Mouse (Mus musculus) midbrain, postnatal 0 days (tissue): ENCODE data around the gene Uchl3. TPM values are rescaled to one million over a fixed set of nuclear protein-coding genes. Genes with fewer than 3 reads are reported as not detected.

ENCODE experiments used
- ATAC-seq: fragments of 200-750 bp; cut with Nextera tagmentation; 2 replicates; pipeline ENCODE4 v1.8.0; 2017; ENCODE audit warnings: moderate number of reproducible peaks, mild to moderate bottlenecking, moderate TSS enrichment, moderate library complexity; ENCODE audit not compliant: low FRiP score
- DNase-seq: peaks from one replicate; pipeline ENCODE4 v3.0.0-alpha.2; 2015; ENCODE audit warnings: low spot score
- H3K27ac ChIP-seq: fragments of 300-500 bp; sonication (generic); 2 replicates; pipeline ENCODE4 v1.5.1; 2014; ENCODE audit warnings: low read depth, mild to moderate bottlenecking, low read length, mixed read lengths
- H3K27me3 ChIP-seq: fragments of 300-500 bp; sonication (generic); 2 replicates; pipeline ENCODE4 v1.6.1; 2014; ENCODE audit warnings: low read length, control low read depth, mixed read lengths; ENCODE audit not compliant: insufficient read depth
- H3K36me3 ChIP-seq: fragments of 300-500 bp; sonication (generic); 2 replicates; pipeline ENCODE4 v1.6.1; 2014; ENCODE audit warnings: low read length, control low read depth, mixed read lengths; ENCODE audit not compliant: insufficient read depth
- H3K4me1 ChIP-seq: fragments of 300-500 bp; sonication (generic); 2 replicates; pipeline ENCODE4 v1.6.1; 2014; ENCODE audit warnings: mild to moderate bottlenecking, control low read depth, antibody characterized with exemption, low read length, mixed read lengths; ENCODE audit not compliant: insufficient read depth
- H3K4me2 ChIP-seq: fragments of 300-500 bp; sonication (generic); 2 replicates; pipeline ENCODE4 v1.6.1; 2014; ENCODE audit warnings: low read depth, mild to moderate bottlenecking, low read length, mixed read lengths; ENCODE audit not compliant: poor library complexity, severe bottlenecking
- H3K4me3 ChIP-seq: fragments of 300-500 bp; sonication (generic); 2 replicates; pipeline ENCODE4 v1.5.1; 2014; ENCODE audit warnings: low read depth, mild to moderate bottlenecking, low read length, moderate library complexity
- H3K9ac ChIP-seq: fragments of 300-500 bp; sonication (generic); replicated peaks from 2 replicates; pipeline ENCODE4 v1.6.1; 2014; ENCODE audit warnings: mild to moderate bottlenecking, low read length, moderate library complexity, mixed read lengths; ENCODE audit not compliant: poor library complexity, severe bottlenecking
- H3K9me3 ChIP-seq: fragments of 300-500 bp; sonication (generic); 2 replicates; pipeline ENCODE4 v1.6.1; 2016; ENCODE audit warnings: low read length, control low read depth
- CTCF ChIP-seq: IDR thresholded peaks from 2 replicates; pipeline ENCODE4 v1.5.1; 2016; ENCODE audit warnings: antibody characterized with exemption, mild to moderate bottlenecking
- WGBS: fragments of 180-500 bp; shearing (Covaris S2); extraction: QIAGEN DNeasy Blood & Tissue Kit; methylation state at CpG from one replicate; pipeline ENCODE4 v1.1.7; 2014; 5-methylcytosine and 5-hydroxymethylcytosine counted together
- polyA plus RNA-seq: library from polyadenylated mRNA; unstranded; fragments of >200 nt; fragmentation: Nextera tagmentation; extraction: Ambion mirVana; gene quantifications from 2 replicates; pipeline ENCODE4 v1.2.1, GENCODE M21; 2015
- total RNA-seq: library from RNA; depleted of rRNA; stranded (reverse); fragments of >200 nt; gene quantifications from 2 replicates; pipeline ENCODE4 v1.2.3, GENCODE M21; 2014; rRNA removed

Uchl3 gene
- total and polyA plus RNA-seq, 2 experiments from 2014 or later, result 75.7 to 269 TPM

DNA sequence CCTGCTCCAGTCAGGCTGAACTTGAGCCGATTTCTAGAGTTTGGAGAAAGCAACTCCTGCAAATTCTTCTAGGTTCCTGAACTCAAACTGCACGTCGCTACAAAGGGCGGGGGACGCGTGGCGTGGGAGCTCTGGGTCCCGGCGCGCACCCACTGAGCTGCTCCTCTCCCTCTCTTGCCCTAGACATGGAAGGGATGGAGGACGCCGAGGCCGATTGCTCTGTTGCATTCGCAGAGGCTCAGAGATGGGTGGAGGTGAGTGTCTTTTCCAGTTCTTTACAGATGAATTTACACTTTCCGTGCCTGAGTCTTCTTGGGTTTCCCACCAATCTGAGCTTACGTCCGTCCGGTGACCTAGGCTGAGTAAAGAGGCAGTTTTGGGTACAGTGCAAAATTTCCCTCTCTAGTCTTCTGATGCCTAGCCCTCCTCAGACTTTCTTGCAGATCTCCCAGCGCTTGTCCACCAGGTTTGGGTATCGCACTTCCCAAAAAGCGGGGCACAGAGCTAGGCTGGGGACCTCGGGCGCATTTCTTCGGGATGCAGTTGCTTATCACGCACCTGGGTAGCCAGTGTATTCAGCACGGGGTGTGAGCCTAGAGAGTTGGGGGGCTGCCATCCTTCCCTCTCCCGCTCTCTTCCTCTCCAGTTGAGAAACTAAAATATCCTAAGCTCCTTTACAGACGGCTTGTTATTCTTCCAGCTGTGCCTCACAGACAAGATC is 76.4 kb downstream of the Uchl3 start:
- H3K27ac ChIP-seq, result no peak overlapping the region
- no peaks in the 10 kb centered on the region for H3K36me3 ChIP-seq
- peak overlapping the region; percentile 100 for H3K4me2 ChIP-seq
- peaks cover 6% of the 10 kb centered on the region; the same call in 1 of the 2 replicates for H3K4me1 ChIP-seq
- H3K4me3 ChIP-seq, result peak overlapping the region; percentile 61
- DNase-seq (no peak), ATAC-seq (peak; percentile 32; the same call in 1 of the 2 replicates)
- 0 out of 2 replicates have a peak overlapping the region, but pooled peaks have one; percentile 55 for H3K9ac ChIP-seq
- no peaks in the 10 kb centered on the region for H3K9me3 ChIP-seq
- H3K27me3 ChIP-seq, result peaks cover 9% of the 10 kb centered on the region; the same call in 1 of the 2 replicates
- under 1% methylated on average over 28 of the region's 28 CpGs for WGBS
- TF ChIP-seq CTCF, result no peak

DNA sequence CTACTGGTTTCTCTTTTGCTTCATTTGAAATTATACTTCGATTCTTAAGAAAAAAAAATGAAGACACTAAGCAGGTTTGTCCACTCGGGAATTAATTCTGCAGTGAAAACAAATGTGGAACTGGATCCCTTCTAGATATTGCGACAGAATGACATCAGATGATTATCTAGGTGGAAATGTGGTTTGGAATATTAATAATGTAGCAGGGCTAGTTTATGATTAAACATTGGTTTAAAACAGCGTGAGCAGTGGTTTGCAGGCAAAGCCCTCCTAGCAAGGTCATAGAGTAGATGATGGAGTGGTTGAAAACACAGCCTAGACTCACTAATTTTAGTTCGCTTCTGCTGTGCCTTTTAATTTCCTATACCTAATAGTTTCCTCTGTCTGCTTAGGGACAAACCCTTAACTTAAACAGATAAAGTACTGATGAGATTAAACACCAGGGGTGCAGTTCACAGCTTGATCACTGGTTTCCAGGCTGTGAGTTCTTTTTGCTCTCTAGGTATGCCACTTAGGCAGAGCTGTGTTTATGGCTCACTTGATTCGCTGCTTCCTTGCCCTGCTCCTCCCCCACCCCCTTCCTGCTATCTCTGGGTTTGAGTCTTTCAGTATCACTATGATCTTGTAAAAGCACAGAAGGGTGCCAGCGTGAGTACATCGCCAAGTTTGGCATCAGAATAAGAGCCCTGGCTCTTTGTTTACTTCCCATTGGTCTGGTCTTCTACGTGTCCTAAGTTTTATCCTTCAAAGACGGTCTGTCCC is 80.0 kb downstream of the Uchl3 start:
- Histone ChIP-seq H3K9me3 (no peaks in the 10 kb centered on the region), H3K9ac (no peak overlapping the region), H3K27me3 (peaks cover 9% of the 10 kb centered on the region; the same call in 1 of the 2 replicates), H3K4me2 (no peak overlapping the region), H3K36me3 (no peaks in the 10 kb centered on the region), H3K4me1 (peaks cover 6% of the 10 kb centered on the region; the same call in 1 of the 2 replicates), H3K4me3 (no peak overlapping the region), H3K27ac (no peak overlapping the region)
- 30% methylated on average over 10 of the region's 10 CpGs for WGBS
- ATAC-seq, result no peak
- DNase-seq, result no peak
- TF ChIP-seq CTCF, result no peak

DNA sequence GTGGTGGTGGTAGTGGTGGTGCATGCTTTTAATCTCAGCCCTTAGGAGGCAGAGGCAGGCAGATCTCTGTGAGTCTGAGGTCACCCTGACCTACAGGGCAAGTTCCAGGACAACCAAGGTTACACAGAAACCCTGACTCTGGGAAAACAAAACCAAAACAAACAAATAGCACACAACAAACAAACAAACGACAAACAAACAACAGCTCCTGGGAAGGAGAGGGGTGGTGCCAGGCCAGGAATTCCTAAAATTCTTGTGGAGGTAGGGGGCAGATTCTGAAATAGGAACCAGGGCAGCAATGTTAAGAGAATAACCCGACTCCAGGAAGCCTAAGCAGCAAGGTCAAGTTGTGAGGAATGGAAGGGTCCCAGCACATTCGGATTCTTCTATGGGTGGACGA is 83.7 kb downstream of the Uchl3 start:
- Histone ChIP-seq H3K27me3 (no peaks in the 10 kb centered on the region), H3K9me3 (no peaks in the 10 kb centered on the region), H3K36me3 (no peaks in the 10 kb centered on the region), H3K27ac (no peak overlapping the region), H3K4me1 (no peaks in the 10 kb centered on the region), H3K4me3 (no peak overlapping the region), H3K4me2 (no peak overlapping the region), H3K9ac (no peak overlapping the region)
- no peak for TF ChIP-seq CTCF
- DNase-seq (no peak), ATAC-seq (no peak)
- 86% methylated on average over 4 of the region's 4 CpGs for WGBS

Other genes with a start within 250 kb of the Uchl3 start
- 21.0 and 21.6 TPM in 2 replicates for gene Tbc1d4, start 44.8 kb upstream of the Uchl3 start, total RNA-seq
- 5.7 and 6.0 TPM in 2 replicates for gene Tbc1d4, start 44.8 kb upstream of the Uchl3 start, polyA plus RNA-seq
- gene Commd6, start 13.3 kb upstream of the Uchl3 start, total RNA-seq, result 25.4 and 26.9 TPM in 2 replicates
- 77.8 and 81.5 TPM in 2 replicates for gene Commd6, start 13.3 kb upstream of the Uchl3 start, polyA plus RNA-seq
- gene Gm9922, start 75.8 kb downstream of the Uchl3 start, total RNA-seq, result not detected in 2 replicates
- 0.69 TPM in 1 of 2 replicates, not detected in the other for gene Gm9922, start 75.8 kb downstream of the Uchl3 start, polyA plus RNA-seq
- 6.1 and 8.1 TPM in 2 replicates for gene Lmo7, start 76.0 kb downstream of the Uchl3 start, total RNA-seq
- 2.8 and 3.0 TPM in 2 replicates for gene Lmo7, start 76.0 kb downstream of the Uchl3 start, polyA plus RNA-seq